Mouse (Mus musculus) Muller cell, postnatal 12 days (primary cell): ENCODE data around the gene Ccdc144b.

ENCODE experiments used
- DNase-seq: peaks from one replicate; pipeline ENCODE4 v3.0.0-alpha.2; 2015; ENCODE audit errors: inconsistent ontology term

Gene Ccdc144b

GRCm38 (mm10) chr3:36029993-36030392 lies 23.4 kb downstream of the Ccdc144b start:
- DNase-seq, result no peak

- DNase-seq, result no peak
Measured at GRCm38 (mm10) chr3:36025732-36026131, 27.6 kb downstream of the Ccdc144b start.

- no peak for DNase-seq
Measured at GRCm38 (mm10) chr3:36011239-36011638, 42.1 kb downstream of the Ccdc144b start.

- DNase-seq, result no peak
Measured at GRCm38 (mm10) chr3:36008411-36009154, 44.8 kb downstream of the Ccdc144b start.

GRCm38 (mm10) chr3:36004028-36004895 lies 49.1 kb downstream of the Ccdc144b start:
- DNase-seq, result no peak

- DNase-seq, result peak; percentile 98
Measured at GRCm38 (mm10) chr3:36000275-36001239, 52.8 kb downstream of the Ccdc144b start, which contains the start of gene Mccc1. Gene Mccc1, minus strand, starts transcription at chr3:36000678.

GRCm38 (mm10) chr3:35994552-35995531 lies 58.5 kb downstream of the Ccdc144b start:
- DNase-seq, result no peak

- DNase-seq, result no peak
Measured at GRCm38 (mm10) chr3:35990715-35991114, 62.6 kb downstream of the Ccdc144b start.

GRCm38 (mm10) chr3:35988031-35988430 lies 65.3 kb downstream of the Ccdc144b start:
- DNase-seq, result no peak

- DNase-seq, result no peak
Measured at GRCm38 (mm10) chr3:35986266-35986665, 67.1 kb downstream of the Ccdc144b start.

- peak; percentile 29 for DNase-seq
Measured at GRCm38 (mm10) chr3:35973551-35973950, 79.8 kb downstream of the Ccdc144b start.

- no peak for DNase-seq
Measured at GRCm38 (mm10) chr3:35972985-35973384, 80.4 kb downstream of the Ccdc144b start.

GRCm38 (mm10) chr3:35971149-35971548 lies 82.2 kb downstream of the Ccdc144b start:
- no peak for DNase-seq

GRCm38 (mm10) chr3:35970441-35970840 lies 82.9 kb downstream of the Ccdc144b start:
- DNase-seq, result peak; percentile 12

GRCm38 (mm10) chr3:35967366-35967921 lies 85.9 kb downstream of the Ccdc144b start:
- no peak for DNase-seq

- no peak for DNase-seq
Measured at GRCm38 (mm10) chr3:35966493-35966892, 86.9 kb downstream of the Ccdc144b start.

- DNase-seq, result no peak
Measured at GRCm38 (mm10) chr3:35964928-35965327, 88.4 kb downstream of the Ccdc144b start.

- no peak for DNase-seq
Measured at GRCm38 (mm10) chr3:35963921-35964320, 89.4 kb downstream of the Ccdc144b start.

GRCm38 (mm10) chr3:35963401-35963800 lies 89.9 kb downstream of the Ccdc144b start:
- DNase-seq, result no peak

- DNase-seq, result no peak
Measured at GRCm38 (mm10) chr3:35962967-35963366, 90.4 kb downstream of the Ccdc144b start.
